Mouse (Mus musculus) left cerebral cortex, postnatal 25 days (tissue): ENCODE data around the gene Ddx6. TPM values are rescaled to one million over a fixed set of nuclear protein-coding genes. Genes with fewer than 3 reads are reported as not detected.
"Not testable (repeated sequence)": the region's sequence is repeated elsewhere in the genome, so short reads cannot be mapped to it uniquely, and the experiment has no call there.

Source experiments
- DNase-seq, 2 experiments: peaks; one replicate each; pipeline ENCODE4 v3.0.0; 2022; ENCODE audit warnings: low spot score in 2 of 2, mixed read lengths in 1 of 2
- intact Hi-C: fragments of 180-260 bp; cut with DNase I; formaldehyde crosslinking; loops from one replicate; pipeline ENCODE4 v1.15.1; 2025
- total RNA-seq, 2 experiments: library from RNA; stranded (reverse); gene quantifications; 2 replicates each; pipeline ENCODE4 v1.2.3; 2021

Ddx6 gene
- 100 to 1,000 TPM; 131 to 134 TPM for total RNA-seq

DNA sequence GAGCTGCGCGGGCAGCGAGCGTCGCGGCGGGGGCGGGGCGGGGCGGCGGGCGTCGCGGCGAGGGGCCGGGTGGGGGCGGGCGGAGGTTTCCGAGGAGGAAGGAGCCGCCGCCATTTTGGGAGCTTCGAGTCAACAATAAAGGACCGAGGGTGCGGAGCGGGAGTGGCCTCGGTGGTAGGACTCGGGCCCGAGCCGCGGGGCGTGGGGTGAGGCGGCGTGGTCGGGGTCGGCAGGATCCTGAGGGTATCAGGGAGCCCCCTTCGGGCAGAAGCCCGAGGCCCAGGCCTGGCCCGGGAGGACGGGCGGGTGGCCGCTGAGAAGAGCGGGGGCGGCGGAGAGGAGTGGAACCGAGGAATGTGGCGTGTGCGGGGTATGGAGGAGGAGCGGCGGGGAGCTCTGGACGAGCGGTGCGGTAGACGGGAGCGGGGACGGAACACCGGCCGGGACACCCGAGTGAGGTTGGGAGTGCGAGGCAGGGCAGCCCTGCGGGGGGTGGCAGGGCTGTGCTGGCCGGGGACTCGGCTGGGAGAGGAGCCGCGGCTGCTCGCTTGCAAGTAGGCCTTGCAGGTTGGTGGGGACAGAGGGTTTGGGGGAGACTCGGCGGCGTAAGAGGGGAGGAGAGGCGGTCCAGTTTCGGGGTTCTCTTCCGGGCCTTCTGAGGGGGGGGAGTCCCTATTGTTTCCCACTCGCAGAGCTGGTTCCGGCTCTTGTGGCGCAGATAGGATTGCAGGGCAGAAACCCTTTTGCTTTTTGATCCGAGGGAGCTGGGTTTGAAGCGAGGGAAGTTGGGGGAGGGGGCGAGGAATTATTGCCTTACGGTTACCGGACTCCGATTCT is at the start of gene Ddx6:
TSS of gene Ddx6 (plus strand) at position 114 of the 837 bp plus-strand sequence.
- peak; percentile 72 to 77 for DNase-seq
- intact Hi-C loops = loop anchor here (2.0 kb wide), 1 partner anchor 94 kb away; no protein-coding TSS in a partner anchor

DNA sequence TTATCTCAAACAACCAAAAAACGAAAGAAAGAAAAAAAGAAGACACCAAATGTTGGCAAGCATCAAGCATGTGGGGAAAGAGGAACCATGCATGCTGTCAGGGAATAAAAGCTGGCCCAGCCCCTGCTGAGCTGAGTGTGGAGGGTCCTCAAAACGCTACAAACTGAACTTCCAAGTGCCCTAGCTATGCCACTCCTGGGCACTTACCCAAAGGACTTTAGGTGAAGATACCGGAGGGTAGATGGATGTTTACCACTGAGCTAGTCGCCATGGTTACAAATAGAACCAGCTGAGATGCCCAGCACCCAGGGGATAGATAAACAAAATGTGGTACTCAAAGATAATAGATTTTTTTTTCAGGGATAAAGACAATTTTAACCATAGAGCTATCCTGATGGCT is 43.1 kb upstream of the Ddx6 start, which contains the start of gene Cxcr5:
TSS of gene Cxcr5 (minus strand) at position 281 of the 400 bp plus-strand sequence.
- DNase-seq = no peak
- intact Hi-C loops = no loop called here

DNA sequence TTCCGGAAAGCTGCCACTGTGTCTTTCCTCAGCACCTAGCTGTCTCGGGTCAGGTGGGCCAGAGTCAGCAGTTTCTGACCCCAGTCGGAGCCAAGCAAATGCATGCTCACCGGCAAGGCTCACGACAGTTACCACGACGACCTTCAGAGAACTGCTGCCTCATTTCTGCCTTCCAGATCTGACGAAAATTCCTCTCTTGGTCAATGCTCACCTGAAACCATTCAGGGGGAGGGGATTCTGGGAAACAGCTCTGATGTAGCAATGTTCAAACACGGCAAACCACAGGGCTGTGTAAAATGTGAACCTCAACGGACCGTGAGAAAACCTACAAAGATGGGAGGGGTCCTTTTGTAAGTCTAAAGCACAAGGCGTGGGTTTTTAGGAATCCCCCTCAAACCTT is 41.8 kb upstream of the Ddx6 start:
- intact Hi-C loops = no loop called here
- DNase-seq = no peak

DNA sequence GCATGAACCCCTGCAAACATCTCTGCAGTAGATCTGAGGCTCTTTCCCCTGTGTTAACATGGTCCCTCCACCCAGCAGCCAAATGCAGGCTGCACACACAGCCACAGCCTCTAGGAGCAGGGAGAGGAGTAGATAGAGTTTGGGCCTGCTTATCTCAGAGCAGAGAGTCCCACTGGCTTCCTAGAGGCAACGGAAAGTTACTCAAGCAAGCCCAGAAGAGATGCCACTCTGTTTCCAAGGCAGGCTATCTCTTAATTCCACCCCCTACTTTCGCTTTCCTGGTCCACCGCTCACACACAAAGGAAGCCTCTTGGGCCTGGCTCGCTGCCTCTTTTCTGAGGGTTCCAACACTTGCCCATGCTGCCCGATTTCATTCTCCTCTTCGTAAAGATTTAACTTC is 39.3 kb upstream of the Ddx6 start:
- intact Hi-C loops = no loop called here
- DNase-seq = peak in 1 of 2 experiments; percentile 10

DNA sequence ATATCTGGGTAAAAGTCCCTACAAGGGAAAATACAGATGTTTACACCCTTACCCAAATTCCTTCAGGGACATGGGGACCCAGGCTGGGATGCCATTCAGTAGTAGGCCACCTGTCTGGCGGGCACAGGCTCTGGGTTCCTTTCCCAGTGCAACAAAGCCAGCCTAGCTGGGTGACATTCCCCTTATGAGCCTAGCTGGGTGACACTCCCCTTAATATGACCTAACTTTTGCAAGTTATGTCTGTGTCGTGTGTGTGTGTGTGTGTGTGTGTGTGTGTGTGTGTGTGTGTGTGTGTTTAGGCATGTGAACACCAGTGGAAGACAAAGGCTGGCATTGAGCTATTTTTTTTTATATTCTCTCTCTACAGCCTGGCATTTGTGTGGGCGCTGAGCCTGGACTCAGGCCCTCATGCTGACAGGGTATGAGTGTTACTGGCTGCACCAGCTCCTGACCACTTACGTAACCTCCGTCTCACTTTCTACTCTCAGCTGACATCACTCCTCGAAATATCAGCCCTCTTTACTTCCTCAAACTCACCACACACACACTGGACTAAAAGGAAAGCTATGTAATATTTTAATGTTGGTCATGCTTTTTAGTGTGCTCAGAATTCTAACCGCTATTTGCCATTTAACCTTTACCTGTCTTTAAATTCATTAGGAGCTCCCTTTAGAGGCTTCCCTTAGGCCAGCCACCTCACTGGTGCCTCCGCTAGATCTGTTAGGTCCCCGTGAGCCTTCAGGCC is 37.2 kb upstream of the Ddx6 start:
- peak in 1 of 2 experiments; percentile 35 for DNase-seq
- intact Hi-C loops = no loop called here

DNA sequence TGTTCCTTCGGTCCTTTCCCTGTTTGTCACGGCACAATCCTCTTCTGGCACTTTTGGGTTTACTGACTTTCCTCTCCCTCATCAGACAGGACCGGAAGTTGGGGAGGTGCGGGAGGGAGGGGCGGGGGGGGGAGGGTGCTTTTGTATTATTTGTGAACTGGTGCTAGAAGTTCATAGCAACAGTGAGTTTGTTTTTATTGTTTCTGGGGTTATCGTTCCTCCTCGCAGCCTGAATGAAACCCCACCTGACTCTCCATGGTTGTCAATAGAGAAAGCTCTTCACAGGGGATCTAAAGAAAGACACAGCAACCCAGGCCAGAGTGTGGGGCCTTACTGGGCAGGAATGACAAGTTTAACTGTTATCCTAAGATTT is 36.6 kb upstream of the Ddx6 start:
- no peak for DNase-seq
- intact Hi-C loops = no loop called here

DNA sequence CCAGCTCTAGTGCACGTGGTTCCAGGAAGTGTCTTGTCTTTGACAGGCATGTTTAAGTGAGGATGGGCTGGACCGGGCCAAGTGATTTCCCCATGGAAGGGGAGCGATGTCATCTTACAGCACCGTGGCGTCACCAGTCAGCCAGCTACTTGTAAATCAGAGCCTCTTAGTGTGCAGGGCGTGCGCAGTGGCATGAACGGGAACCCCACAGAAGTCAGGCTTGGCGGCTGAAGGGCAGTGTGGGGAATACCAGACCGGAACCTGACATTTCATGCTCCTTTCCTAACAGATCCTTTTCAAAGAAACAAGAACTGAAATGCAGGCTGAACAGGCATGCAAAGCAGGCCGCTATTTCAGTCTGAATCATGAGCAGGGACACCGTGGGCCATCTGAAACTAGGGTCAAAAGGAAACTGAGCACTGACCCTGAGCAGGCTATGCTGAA is 33.7 kb upstream of the Ddx6 start:
- intact Hi-C loops = no loop called here
- DNase-seq = no peak

DNA sequence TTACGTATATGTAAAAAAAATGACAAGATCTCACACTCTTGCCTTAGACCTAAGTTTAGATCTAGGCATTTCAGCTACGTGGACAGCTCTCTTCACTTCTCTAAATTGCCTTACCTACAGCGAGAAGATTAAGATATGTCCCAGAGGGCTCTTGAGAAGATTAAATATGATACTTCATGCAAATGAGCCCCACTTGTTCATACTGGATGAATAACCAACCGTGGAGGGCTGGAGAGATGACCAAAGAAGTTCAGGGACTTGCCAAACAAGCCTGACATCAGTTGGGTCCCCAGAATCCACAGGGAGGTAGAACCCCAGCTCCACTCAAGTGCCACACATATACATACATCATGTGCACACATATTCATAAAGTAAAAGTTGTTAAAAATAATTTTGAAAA is 31.4 kb upstream of the Ddx6 start:
- intact Hi-C loops = no loop called here
- DNase-seq = no peak

DNA sequence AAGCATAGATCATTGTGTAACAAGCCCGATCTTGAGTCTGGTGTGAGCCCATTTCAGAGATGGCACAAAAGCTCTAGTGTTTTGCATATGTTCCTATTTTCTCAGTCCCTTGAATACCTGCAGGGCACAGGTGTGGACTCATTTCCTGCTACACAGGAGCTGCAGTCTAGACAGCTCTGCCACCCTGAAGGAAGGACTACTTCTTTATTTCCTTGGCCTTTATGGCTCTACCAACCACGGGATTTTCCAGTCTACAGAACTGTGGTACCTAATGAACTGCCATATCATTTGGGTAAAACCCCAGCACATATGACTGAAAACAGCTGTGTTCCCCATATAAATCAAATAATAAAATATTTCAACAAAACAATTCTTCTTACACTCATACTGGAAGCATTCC is 29.6 kb upstream of the Ddx6 start:
- intact Hi-C loops = no loop called here
- no peak for DNase-seq

DNA sequence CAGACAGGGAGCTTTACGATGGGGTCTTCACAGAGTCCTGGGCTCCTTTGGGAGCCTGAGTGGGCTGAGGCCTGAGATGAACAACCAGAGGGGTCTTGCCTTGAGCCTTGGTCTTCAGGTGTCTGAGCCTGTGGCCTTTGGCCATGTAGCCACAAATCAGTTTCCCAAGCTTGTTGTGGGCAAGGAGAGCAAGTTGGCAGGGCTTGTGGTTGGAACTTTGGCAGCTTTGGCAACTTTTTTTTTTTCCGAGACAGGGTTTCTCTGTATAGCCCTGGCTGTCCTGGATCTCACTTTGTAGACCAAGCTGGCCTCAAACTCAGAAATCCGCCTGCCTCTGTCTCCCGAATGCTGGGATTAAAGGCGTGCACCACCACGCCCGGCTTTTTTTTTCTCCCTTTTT is 28.6 kb upstream of the Ddx6 start:
- DNase-seq, intact Hi-C loops: not testable (repeated sequence)

DNA sequence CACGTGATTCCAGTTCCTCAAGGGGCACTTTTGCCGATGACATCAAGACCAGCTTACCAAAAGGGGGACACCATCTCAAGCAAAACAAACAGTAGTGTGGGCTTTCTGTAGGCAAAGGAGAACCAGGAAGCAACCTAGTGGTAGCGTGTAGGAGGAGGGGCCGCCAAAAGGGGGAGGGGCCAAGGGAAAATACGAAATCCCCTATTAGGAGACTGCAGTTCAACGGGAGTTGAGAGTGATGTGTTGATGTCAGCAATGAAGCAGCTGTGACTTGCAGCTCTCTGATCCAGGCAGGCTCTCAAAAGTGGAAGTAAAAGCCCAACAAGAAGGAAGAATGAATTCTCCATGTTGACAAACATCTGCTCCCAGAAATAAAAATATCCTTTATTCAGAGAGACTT is 25.3 kb upstream of the Ddx6 start:
- intact Hi-C loops = no loop called here
- peak in 1 of 2 experiments; percentile 9 for DNase-seq

DNA sequence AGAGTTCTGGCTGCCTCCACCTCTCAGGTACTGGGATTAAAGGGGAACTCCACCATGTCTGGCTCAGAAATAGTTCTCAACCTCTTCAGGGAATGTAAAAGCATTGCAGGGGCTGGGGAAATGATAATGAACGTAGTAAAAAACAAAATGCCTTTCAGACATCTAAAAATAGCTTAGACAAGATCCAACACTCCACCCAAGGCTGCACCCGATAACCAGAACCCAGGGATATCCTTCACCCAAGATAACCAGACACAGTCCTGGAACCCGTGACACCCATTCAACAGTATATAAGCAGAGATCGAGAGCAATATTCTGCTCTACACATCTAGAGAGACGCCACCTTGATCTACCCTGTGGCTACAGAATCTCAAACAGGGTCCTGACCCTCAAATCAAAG is 24.6 kb upstream of the Ddx6 start:
- intact Hi-C loops = loop anchor here (10.0 kb wide), 1 partner anchor 45 kb away; no protein-coding TSS in a partner anchor
- DNase-seq = no peak

DNA sequence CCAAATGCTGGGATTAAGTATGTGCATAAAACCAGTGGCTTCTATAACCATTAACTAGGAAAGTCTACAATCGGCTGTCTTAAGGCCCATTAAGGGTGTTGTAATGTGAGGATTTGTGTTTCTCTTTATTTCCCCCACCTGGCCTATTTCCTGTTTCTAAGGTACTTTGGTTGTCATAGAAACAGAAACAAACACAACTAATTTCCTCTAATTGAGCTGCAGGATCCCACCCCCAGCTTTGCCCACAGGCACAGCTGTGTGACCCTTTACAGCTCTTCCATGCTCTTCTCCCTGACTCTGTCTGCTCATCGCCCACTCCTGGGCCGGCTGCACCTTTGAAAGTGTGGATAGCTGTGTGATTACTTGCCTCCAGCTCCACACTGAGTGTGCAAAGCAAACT is 23.3 kb upstream of the Ddx6 start:
- intact Hi-C loops = loop anchor here (10.0 kb wide), 1 partner anchor 47 kb away; no protein-coding TSS in a partner anchor
- DNase-seq = no peak

DNA sequence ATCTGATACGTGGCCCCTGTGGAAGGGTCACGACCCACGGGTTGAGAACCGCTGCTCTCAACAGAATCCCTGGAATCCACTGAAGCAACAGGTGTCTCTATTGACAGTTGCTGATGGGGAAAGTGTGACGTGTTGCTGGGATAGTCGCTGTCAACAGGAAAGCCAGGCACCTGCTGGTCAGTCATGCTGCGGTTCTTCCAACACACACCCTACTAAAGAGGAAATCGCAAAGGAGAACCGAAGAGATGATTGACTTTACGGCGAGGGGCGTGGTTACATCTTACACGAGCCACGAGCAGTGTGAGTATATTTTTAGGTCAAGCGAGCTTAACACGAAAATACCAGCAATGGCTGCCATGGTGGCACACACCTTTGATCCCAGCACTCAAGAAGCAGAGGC is 22.3 kb upstream of the Ddx6 start:
- no peak for DNase-seq
- intact Hi-C loops = loop anchor here (10.0 kb wide), 1 partner anchor 48 kb away; no protein-coding TSS in a partner anchor

DNA sequence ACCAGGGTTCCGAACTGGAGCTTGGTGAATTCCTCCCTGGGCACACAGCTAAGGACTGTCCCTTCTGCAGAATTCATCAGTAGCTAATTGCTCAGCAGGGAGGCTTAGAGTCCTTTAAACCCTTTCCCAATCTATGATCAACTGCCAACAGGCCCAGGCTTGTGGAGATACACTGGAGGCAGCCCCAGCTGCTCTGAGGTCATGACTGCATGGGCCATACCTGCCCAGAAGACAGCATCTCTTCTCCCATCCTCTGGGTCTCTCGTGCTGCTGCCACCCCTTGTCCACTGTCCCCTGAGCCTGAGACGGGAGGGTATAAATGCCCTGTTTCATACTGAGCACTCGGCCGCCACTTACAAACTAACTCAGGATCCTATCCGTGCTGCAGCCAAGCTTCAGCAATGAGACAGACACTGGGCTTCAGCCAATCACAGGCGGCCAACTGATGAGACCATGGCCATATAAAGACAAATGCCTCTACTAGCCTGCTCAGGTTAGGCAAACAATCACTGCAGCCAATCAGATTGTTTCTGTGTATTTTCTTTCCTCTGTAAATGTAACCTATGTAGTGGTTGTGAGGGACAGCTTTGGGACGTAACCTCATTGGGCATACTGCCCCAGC is 17.9 kb upstream of the Ddx6 start:
- intact Hi-C loops = loop anchor here (10.0 kb wide), 1 partner anchor 52 kb away; no protein-coding TSS in a partner anchor
- DNase-seq = no peak

DNA sequence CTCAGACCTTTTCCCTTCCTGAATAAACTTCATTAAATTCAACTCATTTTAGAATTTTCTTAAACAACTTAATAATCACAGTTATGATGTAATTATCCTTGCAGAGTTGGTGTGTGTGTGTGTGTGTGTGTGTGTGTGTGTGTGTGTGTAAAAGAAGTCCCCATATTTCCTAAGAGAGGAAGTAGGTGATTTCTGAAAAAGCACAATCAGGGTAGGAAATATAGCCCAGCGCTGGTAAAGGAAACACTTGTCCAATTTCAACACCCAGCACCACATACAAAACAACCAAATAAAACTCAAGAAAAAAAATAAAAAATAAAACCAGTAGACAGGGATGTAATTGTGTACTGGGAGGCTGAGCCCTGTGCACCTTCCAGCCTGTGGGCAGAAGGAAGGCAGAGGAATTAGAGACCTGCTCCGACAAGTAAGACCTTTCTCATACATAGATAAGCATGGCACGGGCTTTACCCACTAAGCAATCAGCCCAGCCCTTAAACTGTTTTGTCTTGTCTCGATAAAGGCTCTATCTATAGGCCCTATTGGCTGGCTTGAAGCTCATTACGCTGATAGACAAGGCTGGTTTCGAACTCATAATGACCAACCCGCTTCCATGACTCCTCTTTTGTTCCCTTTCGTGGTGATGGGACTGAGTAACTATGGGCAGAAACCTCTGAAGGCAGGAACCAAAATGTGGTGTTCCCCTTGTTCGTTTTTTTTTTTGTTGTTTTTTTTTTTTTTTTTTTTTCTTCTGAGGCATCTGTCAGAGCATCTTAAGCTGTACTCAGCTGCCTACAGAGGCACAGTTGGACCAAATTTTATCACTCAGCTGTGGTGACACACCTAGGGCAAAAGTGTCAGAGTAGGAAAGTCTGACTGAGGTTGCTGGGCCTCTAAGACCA is 17.2 kb upstream of the Ddx6 start:
- intact Hi-C loops = loop anchor here (10.0 kb wide), 1 partner anchor 53 kb away; no protein-coding TSS in a partner anchor
- DNase-seq = no peak

DNA sequence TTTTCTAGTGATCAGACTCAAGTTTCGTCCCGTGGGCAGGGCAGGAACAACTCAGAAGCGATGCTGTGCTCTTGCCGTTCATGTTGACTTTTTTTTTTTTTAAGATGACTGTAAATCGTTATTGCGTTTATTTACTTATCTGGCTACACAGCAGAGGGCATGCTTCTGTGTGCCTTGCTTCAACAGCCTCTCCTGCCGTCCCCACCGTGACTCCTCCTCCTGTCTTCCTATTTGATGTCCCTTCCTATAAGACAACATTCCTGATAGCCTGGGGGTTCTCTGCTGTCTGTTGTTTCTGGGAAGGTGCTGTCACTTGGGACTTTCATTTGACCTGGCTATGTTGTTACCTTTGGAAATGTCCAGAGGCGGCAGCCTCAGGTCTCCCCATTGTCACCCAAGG is 16.1 kb upstream of the Ddx6 start:
- no peak for DNase-seq
- intact Hi-C loops = loop anchor here (10.0 kb wide), 1 partner anchor 54 kb away; no protein-coding TSS in a partner anchor

DNA sequence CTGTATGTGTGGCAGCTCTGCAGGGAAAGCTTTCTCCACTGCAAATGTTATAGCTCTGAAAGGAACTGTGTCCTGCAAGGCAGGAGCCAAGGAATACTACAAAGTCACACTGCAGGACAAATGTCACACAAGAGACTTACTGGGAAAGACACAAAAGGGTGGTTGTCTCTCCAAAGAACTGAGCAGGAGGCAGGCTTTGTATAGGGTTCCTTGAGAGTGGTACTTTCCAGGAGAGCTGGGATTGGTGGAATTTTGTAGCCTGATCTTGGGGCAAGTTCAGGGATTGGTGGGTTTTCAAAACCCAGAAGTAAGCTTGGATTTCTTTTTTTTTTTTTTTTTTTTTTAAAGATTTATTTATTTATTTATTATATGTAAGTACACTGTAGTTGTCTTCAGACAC is 15.6 kb upstream of the Ddx6 start:
- intact Hi-C loops = loop anchor here (10.0 kb wide), 1 partner anchor 54 kb away; no protein-coding TSS in a partner anchor
- no peak for DNase-seq

DNA sequence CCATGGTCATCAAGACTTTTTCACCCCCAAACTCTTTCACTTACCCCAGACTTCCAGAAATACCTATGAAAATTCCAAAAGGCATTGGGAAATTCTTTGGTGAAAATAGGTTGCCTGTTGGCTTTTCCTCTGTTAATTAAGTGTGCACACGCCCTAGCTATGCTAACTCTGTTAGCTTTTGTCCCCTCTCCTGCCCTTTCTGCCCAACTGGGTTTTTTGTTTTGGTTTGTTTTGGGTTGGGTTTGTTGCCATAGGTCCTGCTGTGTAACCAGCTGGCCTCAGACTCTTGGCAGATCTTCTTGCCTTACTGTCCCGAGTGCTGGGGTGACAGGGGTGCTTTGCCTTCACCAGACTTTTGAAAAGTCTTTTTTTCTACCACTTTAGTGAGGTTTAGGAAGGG is 13.7 kb upstream of the Ddx6 start:
- intact Hi-C loops = no loop called here
- DNase-seq = no peak
